25 mouse cellular contexts compared by ENCODE assay signal in the genomic region with DNA sequence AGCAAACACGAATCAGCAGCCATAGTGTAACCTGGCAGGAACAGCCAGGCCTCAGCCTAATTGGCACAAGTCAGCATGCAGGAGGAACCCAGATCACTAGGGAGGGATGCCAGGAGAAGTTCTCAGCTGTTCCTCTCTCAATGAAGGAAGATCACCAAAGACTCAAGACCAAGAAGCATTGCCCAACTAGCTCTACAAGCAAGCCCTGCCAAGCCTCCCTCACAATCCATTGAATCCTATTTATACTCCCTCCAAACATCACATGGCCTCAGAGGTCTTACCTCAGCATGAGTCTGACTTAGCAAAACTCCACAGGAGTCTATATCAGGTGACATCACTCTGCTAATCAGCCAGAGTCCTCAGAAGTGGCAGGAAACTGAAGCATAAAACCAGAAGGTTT.
DNase-seq lines count a peak whose midpoint lies in the region; ATAC-seq and TF ChIP-seq lines count a peak whose summit lies in the region.
"Had no signal": no experiment of that assay in that cellular context is flagged by ENCODE, and none has a peak within 500 bp of the region (broad histone marks: within the 10 kb centered on the region; RNA-seq: fewer than 3 reads in every experiment).

No protein-coding gene starts in this region.

- H3K27me3 ChIP-seq in Patski = no peaks in the 10 kb centered on the region
- no peaks in the 10 kb centered on the region for H3K27me3 ChIP-seq in midbrain, embryonic 10.5 days (ENCODE audit: low read depth, poor library complexity, severe bottlenecking)
- H3K27me3 ChIP-seq: embryonic facial prominence, embryonic 13.5 days; embryonic facial prominence, embryonic 15.5 days; forebrain, embryonic 12.5 days had no signal

- CTCF ChIA-PET in Patski (lab: Charles Lee) = interaction anchor here (1.2 kb wide), 1 partner anchor 11 kb away, joined by 3 read pairs; no protein-coding TSS in a partner anchor

- WGBS in midbrain, embryonic 10.5 days = 81% methylated on average over 1 of the region's 1 CpGs

- peak overlapping the region; percentile 87 for H3K27ac ChIP-seq in gastrocnemius, adult 2 months
- no peak overlapping the region for H3K27ac ChIP-seq in midbrain, embryonic 10.5 days (replicated peaks)
- H3K27ac ChIP-seq: embryonic facial prominence, embryonic 13.5 days; embryonic facial prominence, embryonic 15.5 days; forebrain, embryonic 10.5 days; forebrain, embryonic 12.5 days had no signal

- peak; percentile 79 for DNase-seq in gastrocnemius, adult 2 months
- no peak for DNase-seq in gastrocnemius, postnatal 4 days (ENCODE audit: low spot score in 2 of 2)
- DNase-seq in Patski (ENCODE audit: low read depth, low spot score) = peak; percentile 9
- DNase-seq in gastrocnemius, adult 8-10 months (ENCODE audit: low spot score in 2 of 2) = peak; percentile 54 to 74
- DNase-seq in gastrocnemius, postnatal 25 days = peak; percentile 59
- DNase-seq in ovary, postnatal 14 days (ENCODE audit: low spot score) = no peak
- no peak for DNase-seq in midbrain, embryonic 10.5 days (ENCODE audit: low spot score)
- no peak for DNase-seq in cerebellum, postnatal 36 days
- DNase-seq: adrenal gland, adult 8-10 months; adrenal gland, postnatal 14 days; adrenal gland, postnatal 36 days; cerebellum, adult 11-12 months; cerebellum, adult 2 months; cerebellum, adult 9-10 months; cerebellum, postnatal 10 days; cerebellum, postnatal 25 days; embryo, embryonic 11 days had no signal

- peak; percentile 26 for ATAC-seq in Patski
- ATAC-seq: activated CD4-positive, CD25-positive, alpha-beta regulatory T cell, adult 4 months; forebrain, embryonic 14.5 days; forebrain, embryonic 16.5 days had no signal

- no peak overlapping the region; the same call in 1 of the 2 replicates for H3K4me3 ChIP-seq in gastrocnemius, adult 2 months
- H3K4me3 ChIP-seq in midbrain, embryonic 10.5 days = no peak overlapping the region
- H3K4me3 ChIP-seq: embryonic facial prominence, embryonic 13.5 days; embryonic facial prominence, embryonic 15.5 days; erythroblast, embryonic 14.5 days; forebrain, embryonic 10.5 days; forebrain, embryonic 12.5 days had no signal

- H3K36me3 ChIP-seq in midbrain, embryonic 10.5 days = no peaks in the 10 kb centered on the region
- H3K36me3 ChIP-seq: embryonic facial prominence, embryonic 13.5 days; embryonic facial prominence, embryonic 15.5 days; forebrain, embryonic 10.5 days; forebrain, embryonic 12.5 days had no signal

- no peak for TF ChIP-seq CTCF in gastrocnemius, adult 2 months (IDR thresholded peaks at IDR 0.05)
- TF ChIP-seq CTCF in Patski (IDR thresholded peaks at IDR 0.05) = no peak

- no peaks in the 10 kb centered on the region for H3K4me1 ChIP-seq in midbrain, embryonic 10.5 days
- H3K4me1 ChIP-seq: embryonic facial prominence, embryonic 13.5 days; embryonic facial prominence, embryonic 15.5 days; forebrain, embryonic 10.5 days; forebrain, embryonic 12.5 days had no signal

- POLR2A ChIA-PET in Patski (lab: Charles Lee) = interaction anchor here (0.5 kb wide), 1 partner anchor 1499 kb away, joined by 3 read pairs; no protein-coding TSS in a partner anchor

- H3K9me3 ChIP-seq in midbrain, embryonic 10.5 days (replicated peaks) = no peaks in the 10 kb centered on the region
- H3K9me3 ChIP-seq: embryonic facial prominence, embryonic 13.5 days; embryonic facial prominence, embryonic 15.5 days; forebrain, embryonic 10.5 days; forebrain, embryonic 12.5 days had no signal

- in situ Hi-C loops in Patski (cut with MboI; ENCODE audit: low pct_unique_long_range_greater_than_20kb) = no loop called here

- intact Hi-C loops in gastrocnemius, adult 2 months (cut with DNase I) = loop anchor here (5.0 kb wide), 1 partner anchor 33 kb away; no protein-coding TSS in a partner anchor

Comparison
In these comparisons a context has a peak if more than half of its experiments do, and no peak if none do; other contexts are left out.
1. DNase-seq: peak in gastrocnemius, adult 2 months (single experiment), Patski (single experiment), gastrocnemius, adult 8-10 months (2 of 2) and gastrocnemius, postnatal 25 days (single experiment); none in gastrocnemius, postnatal 4 days (0 of 2), ovary, postnatal 14 days (single experiment), midbrain, embryonic 10.5 days (single experiment) and cerebellum, postnatal 36 days (0 of 2).